Mouse (Mus musculus) right cerebral cortex, postnatal 36 days (tissue): Measurements from ENCODE around the gene Cpt1a.

Experiments used
- DNase-seq, 2 experiments: peaks; one replicate each; pipeline ENCODE4 v3.0.0; 2022; ENCODE audit warnings: low spot score in 2 of 2, mixed read lengths in 1 of 2

The Cpt1a gene

DNA sequence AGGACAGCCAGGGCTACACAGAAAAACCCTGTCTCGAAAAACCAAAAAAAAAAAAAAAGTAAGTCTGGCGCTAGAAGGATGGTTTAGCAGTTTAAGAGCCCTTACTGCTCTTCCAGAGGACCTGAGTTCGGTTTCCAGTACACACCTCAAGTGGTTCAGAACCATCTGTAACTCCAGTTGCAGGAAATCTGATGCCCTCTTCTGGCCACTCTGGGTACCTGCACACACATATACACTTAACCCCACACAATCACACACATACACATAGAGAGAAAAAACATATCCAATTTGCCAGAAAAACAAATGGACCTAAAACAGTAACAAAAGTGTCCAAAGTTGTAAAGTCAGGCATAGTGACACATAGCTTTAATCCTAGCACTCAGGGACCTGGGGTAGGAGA, 43.0 kb downstream of the Cpt1a start:
- no peak for DNase-seq

DNA sequence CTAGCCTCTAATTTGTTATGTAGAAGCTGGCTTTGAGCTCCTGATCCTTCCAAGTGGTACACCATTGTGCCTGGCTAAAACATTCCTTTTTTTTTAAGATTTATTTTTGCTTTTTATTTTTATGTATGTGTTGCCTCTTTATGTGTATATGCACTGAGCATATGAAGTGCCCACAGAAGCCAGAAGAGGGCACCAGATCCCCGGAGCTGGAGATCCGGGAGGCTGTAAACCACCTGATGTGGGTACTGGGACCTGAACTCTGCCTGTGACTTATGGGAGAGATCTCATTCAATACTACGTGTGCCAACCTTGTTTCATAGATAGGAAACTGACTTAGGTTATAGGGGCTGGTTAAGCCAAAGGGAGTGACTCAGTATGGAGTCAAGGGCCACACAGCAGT, 46.1 kb downstream of the Cpt1a start:
- no peak for DNase-seq

DNA sequence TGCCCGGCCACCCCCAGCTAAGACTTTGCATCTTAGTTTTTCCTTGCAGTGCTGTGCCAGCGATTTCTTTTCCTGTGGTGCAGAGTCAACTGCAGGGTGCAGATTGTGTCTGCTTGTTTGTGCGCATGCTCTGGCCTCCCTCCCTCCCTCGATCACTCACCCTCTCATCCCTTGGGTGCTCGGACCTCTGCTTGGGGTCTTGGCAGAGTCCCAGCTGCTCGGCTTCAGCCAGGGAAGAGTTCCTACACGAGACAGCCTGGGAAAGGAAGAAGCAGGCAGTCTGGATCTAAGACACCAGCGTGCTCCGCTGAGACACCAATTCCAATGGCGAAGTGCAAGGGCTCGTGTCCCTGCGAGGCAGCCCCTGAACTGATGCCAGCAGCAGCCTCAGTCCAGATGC, 51.2 kb downstream of the Cpt1a start:
- no peak for DNase-seq

DNA sequence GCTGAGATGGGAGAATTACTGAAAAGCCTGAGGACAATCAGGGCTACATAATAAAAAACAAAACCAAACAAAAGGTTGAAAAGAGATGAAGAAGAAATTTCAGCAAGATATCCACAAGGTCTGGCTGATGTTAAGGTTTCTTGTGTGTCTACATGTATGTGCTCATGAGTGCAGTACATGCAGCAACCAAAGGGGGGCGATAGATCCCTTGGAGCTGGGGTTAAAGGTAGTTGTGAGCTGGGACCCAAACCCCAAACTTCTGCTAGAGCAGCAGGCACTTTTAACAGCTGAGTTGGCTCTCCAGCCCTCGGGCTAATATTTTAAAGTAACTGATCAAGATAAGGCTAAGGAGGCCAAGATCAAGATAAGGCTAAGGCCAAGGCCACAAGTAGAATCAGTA, 51.9 kb downstream of the Cpt1a start:
- no peak for DNase-seq

- no peak for DNase-seq
Measured at GRCm38 (mm10) chr19:3375945-3376495, 53.9 kb downstream of the Cpt1a start.

DNA sequence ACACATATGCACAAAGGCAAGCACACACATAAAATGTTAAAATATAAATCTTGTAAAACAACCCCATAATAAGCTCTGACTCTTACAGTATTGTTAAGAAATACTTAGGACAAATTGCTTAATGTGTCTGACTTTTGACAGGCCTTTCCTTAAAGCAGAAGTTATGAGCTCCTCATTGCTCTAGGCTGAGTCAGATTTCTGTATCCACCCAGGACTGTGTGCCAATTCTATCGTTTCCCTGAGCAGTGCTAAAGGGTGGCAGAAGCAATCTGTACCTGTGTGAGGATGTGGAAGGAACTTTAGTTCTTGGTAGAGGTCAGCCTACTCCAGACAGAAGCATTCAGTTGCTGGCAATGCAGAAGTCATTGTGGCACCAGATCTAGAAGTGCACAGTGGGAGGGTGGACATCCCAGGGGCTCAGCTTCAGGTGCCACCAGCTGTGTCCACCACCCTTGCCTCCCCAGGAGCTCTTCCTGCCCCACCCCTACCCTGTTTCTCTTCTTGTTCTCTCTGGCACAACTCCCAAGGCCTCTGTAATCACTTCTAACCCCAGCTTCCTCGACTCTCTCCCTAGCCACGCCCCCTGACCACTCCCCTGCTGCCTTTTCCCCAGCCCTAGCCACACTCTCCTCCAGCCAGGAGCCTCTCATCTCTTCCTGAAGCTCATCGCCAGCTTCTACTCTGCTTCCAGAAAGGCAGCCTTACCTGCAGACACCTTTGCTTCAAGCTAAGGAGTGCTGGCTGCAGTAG, 55.0 kb downstream of the Cpt1a start:
- DNase-seq = no peak

DNA sequence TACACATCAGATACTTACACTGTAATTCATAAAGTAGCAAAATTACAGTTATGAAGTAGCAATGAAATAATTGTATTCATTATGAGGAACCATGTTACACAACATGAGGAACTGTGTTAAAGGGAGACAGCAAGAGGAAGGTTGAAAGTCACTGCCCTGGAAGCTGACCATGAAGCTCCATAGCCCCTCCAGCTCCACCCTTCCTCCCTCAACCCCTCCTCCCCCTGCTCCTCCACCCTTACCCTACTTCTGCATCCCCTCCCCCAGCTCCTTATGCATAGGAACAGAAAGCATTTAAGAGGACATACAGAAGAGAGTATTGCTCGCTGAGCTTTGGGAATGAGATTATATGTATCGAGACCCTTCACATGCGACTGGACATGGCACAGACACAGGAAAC, 56.5 kb downstream of the Cpt1a start:
- no peak for DNase-seq

DNA sequence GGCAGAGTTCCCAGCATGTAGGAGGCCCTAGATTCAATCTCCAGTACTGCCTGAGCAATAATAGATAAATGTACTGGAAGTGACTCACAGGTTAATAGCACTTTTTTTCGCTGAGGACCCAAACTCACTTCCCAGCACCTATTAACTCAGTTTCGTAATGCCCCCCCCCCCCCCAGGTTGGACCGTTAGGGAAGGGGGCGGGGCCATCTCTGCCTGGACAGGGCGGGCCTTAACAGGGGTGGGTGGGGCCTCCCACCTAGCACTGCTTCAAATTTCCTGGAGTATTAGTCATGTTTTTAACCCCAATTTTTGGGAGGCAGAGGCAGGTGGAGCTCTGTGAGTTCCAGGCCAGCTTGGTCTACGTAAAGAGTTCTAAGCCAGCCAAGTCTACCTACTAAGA, 65.9 kb downstream of the Cpt1a start:
- no peak for DNase-seq

DNA sequence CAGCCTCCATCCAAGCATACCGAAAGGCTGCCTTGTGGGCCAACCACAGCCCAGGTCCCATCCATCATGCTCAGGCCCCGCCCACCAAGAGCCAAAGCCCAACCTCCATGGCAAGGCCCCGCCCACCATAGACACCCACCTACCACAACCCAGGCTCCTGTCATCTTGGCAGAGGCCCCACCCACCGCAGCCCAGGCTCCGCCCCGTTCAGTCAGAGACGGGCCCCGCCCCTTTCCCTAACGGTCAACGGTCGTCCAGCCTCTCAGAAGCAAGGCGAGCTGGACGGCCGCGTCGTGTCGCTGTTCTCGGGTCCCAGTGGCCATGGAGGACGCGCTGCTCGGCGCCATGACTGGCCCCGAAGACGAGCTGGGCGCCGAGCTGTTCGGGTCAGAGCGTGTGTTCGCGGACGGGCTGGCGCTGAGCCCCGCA, 66.5 kb downstream of the Cpt1a start, which contains the start of gene Tesmin:
Gene Tesmin (plus strand): TSS at position 229 of the 429 bp plus-strand sequence.
- DNase-seq = peak; percentile 61 to 70

- DNase-seq = peak; percentile 77 to 83
Measured at GRCm38 (mm10) chr19:3389089-3389488, 67.0 kb downstream of the Cpt1a start.

- DNase-seq = no peak
Measured at GRCm38 (mm10) chr19:3392384-3392783, 70.2 kb downstream of the Cpt1a start.

- DNase-seq = no peak
Measured at GRCm38 (mm10) chr19:3394216-3394615, 72.1 kb downstream of the Cpt1a start.

GRCm38 (mm10) chr19:3400057-3400456, 77.9 kb downstream of the Cpt1a start:
- no peak for DNase-seq

DNA sequence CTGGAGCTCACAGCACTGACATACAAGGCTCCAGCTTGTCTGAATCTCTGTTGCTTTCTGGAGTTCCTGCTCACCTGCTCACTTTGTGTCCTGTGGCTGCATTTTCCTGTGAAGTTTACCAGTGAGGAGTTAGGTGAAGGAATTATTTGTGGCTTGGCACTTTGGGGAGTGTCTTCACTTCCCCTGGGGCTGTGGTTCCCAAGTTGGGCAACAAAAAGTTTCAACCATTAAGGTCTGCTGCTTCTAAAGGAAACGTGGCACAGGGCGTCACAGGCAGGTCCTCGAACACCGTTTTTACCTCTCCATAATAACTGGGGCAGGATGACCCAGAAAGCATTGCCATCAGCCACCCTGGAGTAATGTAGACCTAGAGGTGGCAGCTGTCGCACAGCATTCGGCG, 79.4 kb downstream of the Cpt1a start:
- no peak for DNase-seq

DNA sequence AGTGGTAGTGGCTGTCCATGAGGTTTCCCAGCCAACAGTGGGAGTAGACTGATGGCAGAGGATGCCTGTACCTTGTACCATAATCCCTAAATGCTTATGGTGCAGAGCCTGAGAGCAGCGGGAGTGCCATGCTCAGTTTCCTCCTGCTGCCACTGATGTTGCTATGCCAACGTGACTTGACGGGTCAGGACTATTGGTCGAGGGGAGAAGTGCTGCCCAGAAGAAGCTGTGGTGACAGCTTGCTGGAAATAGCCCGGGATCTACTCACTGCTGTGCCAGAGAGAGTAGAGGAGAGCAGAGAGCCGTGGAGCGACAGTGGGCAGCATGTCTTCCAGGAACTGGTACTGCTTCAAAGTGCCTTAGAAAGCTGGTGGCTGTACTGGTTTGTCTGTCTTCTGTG, 79.8 kb downstream of the Cpt1a start:
- no peak for DNase-seq

DNA sequence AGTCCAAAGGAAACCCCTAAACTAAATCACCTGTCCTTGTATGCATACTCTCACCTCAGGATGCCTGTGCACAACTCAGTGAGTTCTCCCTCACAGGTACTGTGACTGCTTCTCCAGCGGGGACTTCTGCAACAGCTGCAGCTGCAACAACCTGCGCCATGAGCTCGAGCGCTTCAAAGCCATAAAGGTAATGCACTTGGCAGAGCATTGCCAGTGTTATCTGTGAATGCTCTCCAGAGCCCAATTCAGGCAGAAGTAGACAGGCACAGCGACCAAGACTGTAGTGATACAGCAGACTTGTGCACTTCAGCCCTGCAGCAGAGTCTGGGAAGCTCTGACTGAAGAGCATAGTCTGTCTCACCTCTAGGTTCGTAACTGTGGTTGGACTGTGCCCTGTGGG, 80.3 kb downstream of the Cpt1a start:
- no peak for DNase-seq

DNA sequence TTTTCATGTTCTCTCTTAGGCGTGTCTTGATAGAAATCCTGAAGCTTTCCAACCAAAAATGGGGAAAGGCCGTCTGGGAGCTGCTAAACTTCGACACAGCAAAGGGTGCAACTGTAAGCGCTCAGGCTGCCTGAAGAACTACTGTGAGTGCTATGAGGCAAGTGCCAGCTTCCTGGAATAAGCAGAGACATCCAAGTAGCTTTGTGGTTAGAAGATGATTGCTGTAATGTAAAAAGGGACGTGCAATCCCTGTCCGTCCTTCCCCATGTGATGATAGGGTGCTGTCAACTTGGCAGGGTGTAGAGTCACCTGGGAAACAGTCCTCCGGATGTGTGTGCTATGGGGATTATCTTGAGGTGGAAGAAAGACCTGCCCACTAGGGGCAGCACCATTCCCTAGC, 81.9 kb downstream of the Cpt1a start:
- no peak for DNase-seq

GRCm38 (mm10) chr19:3405531-3406281, 83.6 kb downstream of the Cpt1a start:
- no peak for DNase-seq

DNA sequence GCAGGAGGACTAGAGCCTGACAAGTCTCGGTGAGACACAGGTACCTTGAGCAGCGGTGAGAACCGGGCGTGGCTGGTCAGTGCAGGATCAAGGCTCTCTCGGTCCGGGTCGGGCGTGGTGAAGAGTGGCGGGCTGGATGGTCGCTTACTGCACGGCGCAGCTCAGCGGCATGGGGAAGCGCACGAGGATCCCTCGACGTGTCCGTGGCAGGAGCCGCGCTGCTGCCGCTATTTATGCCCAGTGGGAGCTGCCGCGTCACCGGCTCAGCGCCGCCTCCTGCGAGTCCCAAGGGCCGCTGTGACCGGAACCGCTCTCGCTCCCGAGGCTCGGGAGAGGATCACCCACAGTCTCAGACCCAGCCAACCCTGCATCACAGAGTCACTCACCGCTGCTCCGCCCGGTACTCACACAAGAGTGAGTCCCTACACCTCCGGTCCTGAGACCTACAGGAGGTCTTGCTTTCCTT, 92.2 kb downstream of the Cpt1a start, which contains the start of gene Gal:
Gene Gal (minus strand): TSS at position 277 of the 466 bp plus-strand sequence.
- no peak for DNase-seq

- DNase-seq = peak; percentile 47 to 54
Measured at GRCm38 (mm10) chr19:3419251-3419650, 97.1 kb downstream of the Cpt1a start.

- DNase-seq = no peak
Measured at GRCm38 (mm10) chr19:3422488-3422887, 100.4 kb downstream of the Cpt1a start.

DNA sequence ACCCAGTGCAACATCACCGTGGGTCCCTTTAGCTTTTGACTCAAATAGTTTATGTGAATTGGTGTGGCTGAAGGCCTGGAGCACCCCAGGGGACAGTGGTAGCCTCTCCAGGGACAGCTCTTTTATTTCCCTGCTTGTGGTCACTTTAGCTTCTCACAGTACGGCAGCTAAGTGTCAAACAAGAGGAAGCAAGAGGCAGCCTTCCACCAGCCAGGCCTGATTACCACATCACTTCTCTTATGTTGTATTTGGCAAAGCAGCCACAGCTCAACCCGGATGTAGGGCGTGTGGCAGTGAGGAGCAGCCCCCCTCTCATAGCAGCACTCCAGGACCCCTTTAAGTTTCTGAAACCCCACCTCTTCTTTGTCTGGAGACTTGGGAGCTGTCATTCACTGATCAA, 100.8 kb downstream of the Cpt1a start:
- no peak for DNase-seq

DNA sequence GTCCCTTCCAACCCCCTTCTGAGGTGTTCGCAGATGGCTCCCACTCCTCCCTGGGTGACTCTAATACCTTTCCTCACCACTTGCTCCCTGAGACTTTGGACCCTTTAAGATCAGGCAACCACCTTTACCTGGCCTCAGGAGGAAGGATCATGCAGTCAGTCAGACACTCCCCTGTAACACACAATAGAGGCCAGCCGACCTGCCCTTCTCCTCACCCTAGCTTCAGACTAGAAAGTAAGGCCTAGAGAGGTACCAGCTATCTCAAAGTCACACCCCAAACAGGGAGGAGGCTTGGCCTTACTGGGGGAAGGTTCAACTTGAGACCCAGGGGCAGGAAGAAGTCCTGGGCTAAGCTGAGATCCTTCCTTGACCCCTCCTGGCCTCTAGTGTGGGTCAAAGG, 102.1 kb downstream of the Cpt1a start:
- DNase-seq = no peak
